17 mouse cellular contexts compared by ENCODE assay signal in genomic region chr11:97457120-97457519, GRCm38 (mm10).
DNase-seq lines count a peak whose midpoint lies in the region; ATAC-seq lines count a peak whose summit lies in the region.
"Had no signal": no experiment of that assay in that cellular context is flagged by ENCODE, and none has a peak within 500 bp of the region (broad histone marks: within the 10 kb centered on the region; RNA-seq: fewer than 3 reads in every experiment).

No protein-coding gene starts in this region.

- no peak for DNase-seq in frontal cortex, postnatal 14 days (ENCODE audit: low spot score in 2 of 2)
- DNase-seq in NIH3T3 (ENCODE audit: low read depth): peak; percentile 33
- peak; percentile 26 for DNase-seq in fibroblast of lung, adult 2 months (ENCODE audit: low read depth)
- DNase-seq in left cerebral cortex, adult 11 months (ENCODE audit: low spot score): no peak
- DNase-seq: adrenal gland, adult 2 months; adrenal gland, postnatal 10 days; adrenal gland, postnatal 25 days; B cell, adult 2 months; cerebellum, adult 11-12 months; cerebellum, adult 2 months; cerebellum, adult 9-10 months; cerebellum, postnatal 10 days; cerebellum, postnatal 25 days had no signal

- peak; percentile 71; the same call in 1 of the 2 replicates for ATAC-seq in frontal cortex, adult (ENCODE audit: low TSS enrichment)
- ATAC-seq: CD4-positive, CD25-positive, alpha-beta regulatory T cell, adult 4 months; forebrain, embryonic 14.5 days; forebrain, embryonic 16.5 days had no signal

Comparison
In these comparisons a context has a peak if more than half of its experiments do, and no peak if none do; other contexts are left out.
1. DNase-seq: peak in NIH3T3 (single experiment) and fibroblast of lung, adult 2 months (single experiment); none in frontal cortex, postnatal 14 days (0 of 2) and left cerebral cortex, adult 11 months (single experiment).